Comparison of ENCODE assay signal across 11 mouse cellular contexts in the genomic region with DNA sequence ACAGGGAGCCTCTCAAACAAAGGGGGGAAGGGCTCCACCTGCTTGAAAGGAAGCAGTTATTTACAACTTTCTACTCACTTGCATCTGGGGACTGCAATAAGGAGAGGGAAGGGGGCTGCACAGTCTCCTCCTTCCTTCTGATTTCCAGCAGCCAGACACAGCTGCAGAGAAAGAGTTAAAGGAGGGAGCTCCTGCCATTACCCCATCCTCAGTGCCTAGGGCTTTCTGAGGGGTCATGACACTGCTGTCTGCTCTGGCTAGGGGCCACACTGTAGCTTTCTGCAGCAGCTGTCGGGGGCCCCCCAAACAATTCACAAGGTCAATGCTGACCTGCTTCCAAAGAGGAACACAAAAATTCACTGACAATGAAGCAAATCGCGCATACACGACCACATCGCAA. TPM values are rescaled to one million over a fixed set of nuclear protein-coding genes. Genes with fewer than 3 reads are reported as not detected.
DNase-seq lines count a peak whose midpoint lies in the region; ATAC-seq and TF ChIP-seq lines count a peak whose summit lies in the region.
"Had no signal": no experiment of that assay in that cellular context is flagged by ENCODE, and none has a peak within 500 bp of the region (broad histone marks: within the 10 kb centered on the region; RNA-seq: fewer than 3 reads in every experiment).

No protein-coding gene starts in this region.

- no peaks in the 10 kb centered on the region for H3K4me1 ChIP-seq in lung, embryonic 15.5 days
- H3K4me1 ChIP-seq in limb, embryonic 14.5 days (ENCODE audit: control insufficient read depth, insufficient read depth, low read length), result no peaks in the 10 kb centered on the region
- no peaks in the 10 kb centered on the region for H3K4me1 ChIP-seq in stomach, postnatal 0 days (replicated peaks; ENCODE audit: control insufficient read depth, insufficient read depth)
- H3K4me1 ChIP-seq: megakaryocyte, embryonic 14.5 days had no signal

- H3K27ac ChIP-seq in lung, embryonic 15.5 days, result no peak overlapping the region
- no peak overlapping the region for H3K27ac ChIP-seq in limb, embryonic 14.5 days (replicated peaks; ENCODE audit: low read depth, low read length)
- no peak overlapping the region for H3K27ac ChIP-seq in stomach, postnatal 0 days (replicated peaks)

- H3K9ac ChIP-seq in lung, embryonic 15.5 days, result no peak overlapping the region
- H3K9ac ChIP-seq in limb, embryonic 14.5 days (ENCODE audit: low read depth, low read length, severe bottlenecking), result no peak overlapping the region
- H3K9ac ChIP-seq in stomach, postnatal 0 days (ENCODE audit: low read length), result no peak overlapping the region

- no peak for ATAC-seq in lung, embryonic 15.5 days (ENCODE audit: borderline replicate concordance, extremely low read depth, low FRiP score, low TSS enrichment)
- no peak for ATAC-seq in limb, embryonic 14.5 days (ENCODE audit: low FRiP score, low read depth)
- no peak for ATAC-seq in stomach, postnatal 0 days (ENCODE audit: low FRiP score, low TSS enrichment)

- peaks cover 4% of the 10 kb centered on the region; the same call in 1 of the 2 replicates for H3K27me3 ChIP-seq in lung, embryonic 15.5 days
- H3K27me3 ChIP-seq in limb, embryonic 14.5 days (ENCODE audit: control insufficient read depth, insufficient read depth, low read length), result no peaks in the 10 kb centered on the region
- no peaks in the 10 kb centered on the region for H3K27me3 ChIP-seq in stomach, postnatal 0 days (ENCODE audit: control insufficient read depth, insufficient read depth, low read length)

- TF ChIP-seq POLR2A in limb, embryonic 14.5 days (IDR thresholded peaks at IDR 0.05; ENCODE audit: borderline replicate concordance, extremely low read depth, insufficient read depth, insufficient read length), result no peak

- DNase-seq in embryo, embryonic 10 days (ENCODE audit: low spot score), result peak; percentile 6
- DNase-seq in embryo, embryonic 9.5 days (ENCODE audit: extremely low spot score), result no peak
- DNase-seq in lung, postnatal 25 days (ENCODE audit: low spot score), result no peak
- DNase-seq in limb, embryonic 14.5 days (ENCODE audit: low spot score), result no peak
- DNase-seq in stomach, postnatal 0 days (ENCODE audit: low spot score), result no peak
- DNase-seq in left cerebral cortex, adult 8-10 months (ENCODE audit: low spot score in 2 of 2), result no peak
- DNase-seq in gastrocnemius, postnatal 10 days, result no peak
- DNase-seq: kidney, postnatal 4 days had no signal

- H3K4me3 ChIP-seq in lung, embryonic 15.5 days, result no peak overlapping the region
- H3K4me3 ChIP-seq in limb, embryonic 14.5 days (replicated peaks; ENCODE audit: low read length), result peak overlapping the region; percentile 29
- H3K4me3 ChIP-seq in stomach, postnatal 0 days (ENCODE audit: low read depth, low read length), result peak overlapping the region; percentile 15; the same call in 1 of the 2 replicates
- H3K4me3 ChIP-seq: megakaryocyte, embryonic 14.5 days had no signal

- 10% methylated on average over 5 of the region's 5 CpGs for WGBS in lung, embryonic 15.5 days
- WGBS in limb, embryonic 14.5 days, result 26% methylated on average over 5 of the region's 5 CpGs
- 17% methylated on average over 4 of the region's 5 CpGs for WGBS in stomach, postnatal 0 days

- no peak for TF ChIP-seq EP300 in stomach, postnatal 0 days (optimal IDR thresholded peaks at IDR 0.05)

- no peak for TF ChIP-seq CTCF in stomach, postnatal 0 days (IDR thresholded peaks at IDR 0.05; ENCODE audit: low read depth)

- H3K9me3 ChIP-seq in lung, embryonic 15.5 days, result no peaks in the 10 kb centered on the region
- no peaks in the 10 kb centered on the region for H3K9me3 ChIP-seq in limb, embryonic 14.5 days (ENCODE audit: control insufficient read depth, low read length)
- no peaks in the 10 kb centered on the region for H3K9me3 ChIP-seq in stomach, postnatal 0 days (ENCODE audit: control insufficient read depth, low read length)
- H3K9me3 ChIP-seq: megakaryocyte, embryonic 14.5 days had no signal

- H3K36me3 ChIP-seq in lung, embryonic 15.5 days, result no peaks in the 10 kb centered on the region
- no peaks in the 10 kb centered on the region for H3K36me3 ChIP-seq in limb, embryonic 14.5 days (ENCODE audit: control insufficient read depth, insufficient read depth, low read length)
- no peaks in the 10 kb centered on the region for H3K36me3 ChIP-seq in stomach, postnatal 0 days (ENCODE audit: control insufficient read depth, insufficient read depth, low read length)

- H3K4me2 ChIP-seq in lung, embryonic 15.5 days, result peak overlapping the region; percentile 43
- peak overlapping the region; percentile 53 for H3K4me2 ChIP-seq in limb, embryonic 14.5 days (replicated peaks; ENCODE audit: low read depth, low read length, severe bottlenecking)
- H3K4me2 ChIP-seq in stomach, postnatal 0 days (replicated peaks; ENCODE audit: low read depth), result peak overlapping the region; percentile 36

RNA-seq across cellular contexts. Expression of gene Gabra3, which starts 1.3 kb away (rescaled TPM):
- polyA plus RNA-seq in lung, embryonic 15.5 days (2015; fragmentation: Nextera tagmentation; extraction: Ambion mirVana), result 0.87 and 0.91 TPM in 2 replicates
- polyA plus RNA-seq in limb, embryonic 14.5 days (2012; rRNA removed), result 2.7 and 2.8 TPM in 2 replicates
- 0.70 and 1.0 TPM in 2 replicates for polyA plus RNA-seq in limb, embryonic 14.5 days (2014; fragmentation: Nextera tagmentation; extraction: Ambion mirVana)
- 0.51 and 0.68 TPM in 2 replicates for polyA plus RNA-seq in stomach, postnatal 0 days (2015; fragmentation: Nextera tagmentation; extraction: Ambion mirVana)
- total RNA-seq in left cerebral cortex, adult 8-10 months (2022), result 100 to 1,000 TPM in 2 of 4 experiments, 10 to 100 TPM in 2; 91.1 to 104 (median 98.5) TPM
- 1 to 10 TPM; 2.0 to 2.6 TPM for total RNA-seq in gastrocnemius, postnatal 10 days (2021)
- total RNA-seq: common myeloid progenitor, adult 5-6 weeks had no signal
